Mouse (Mus musculus): Measurements from ENCODE around the gene Gbf1.

DNA sequence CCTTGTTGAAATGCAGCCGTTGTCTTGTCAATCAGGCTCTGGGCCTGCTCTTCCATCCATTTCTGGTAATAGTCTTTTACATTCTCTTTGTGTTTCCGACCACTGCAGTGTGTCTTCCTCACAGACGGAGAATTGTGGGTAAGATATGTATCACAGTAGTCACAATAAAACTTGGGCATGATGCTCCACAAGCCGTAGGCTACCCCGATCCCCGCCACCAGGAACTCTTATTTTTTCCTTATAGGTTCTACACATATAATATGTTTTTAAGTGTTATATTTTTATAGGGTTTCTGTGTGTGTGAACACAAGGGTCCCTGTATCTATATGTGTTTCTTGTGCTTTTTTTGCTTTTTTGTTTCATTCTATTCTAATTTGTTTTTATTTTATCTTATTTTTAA lies 53.4 kb downstream of the Gbf1 start:
- no peak for TF ChIP-seq CTCF (IDR thresholded peaks at IDR 0.05)
- no peak for TF ChIP-seq EP300 (IDR thresholded peaks at IDR 0.05; ENCODE audit: insufficient read depth, low read depth, low read length)
